Mouse (Mus musculus): ENCODE results near the gene Nr2c1. TPM values are rescaled to one million over a fixed set of nuclear protein-coding genes. Genes with fewer than 3 reads are reported as not detected.

Nr2c1 gene
- 12.0 and 12.1 TPM in 2 replicates for polyA plus RNA-seq (2014; fragmentation: Nextera tagmentation; extraction: Ambion mirVana)

DNA sequence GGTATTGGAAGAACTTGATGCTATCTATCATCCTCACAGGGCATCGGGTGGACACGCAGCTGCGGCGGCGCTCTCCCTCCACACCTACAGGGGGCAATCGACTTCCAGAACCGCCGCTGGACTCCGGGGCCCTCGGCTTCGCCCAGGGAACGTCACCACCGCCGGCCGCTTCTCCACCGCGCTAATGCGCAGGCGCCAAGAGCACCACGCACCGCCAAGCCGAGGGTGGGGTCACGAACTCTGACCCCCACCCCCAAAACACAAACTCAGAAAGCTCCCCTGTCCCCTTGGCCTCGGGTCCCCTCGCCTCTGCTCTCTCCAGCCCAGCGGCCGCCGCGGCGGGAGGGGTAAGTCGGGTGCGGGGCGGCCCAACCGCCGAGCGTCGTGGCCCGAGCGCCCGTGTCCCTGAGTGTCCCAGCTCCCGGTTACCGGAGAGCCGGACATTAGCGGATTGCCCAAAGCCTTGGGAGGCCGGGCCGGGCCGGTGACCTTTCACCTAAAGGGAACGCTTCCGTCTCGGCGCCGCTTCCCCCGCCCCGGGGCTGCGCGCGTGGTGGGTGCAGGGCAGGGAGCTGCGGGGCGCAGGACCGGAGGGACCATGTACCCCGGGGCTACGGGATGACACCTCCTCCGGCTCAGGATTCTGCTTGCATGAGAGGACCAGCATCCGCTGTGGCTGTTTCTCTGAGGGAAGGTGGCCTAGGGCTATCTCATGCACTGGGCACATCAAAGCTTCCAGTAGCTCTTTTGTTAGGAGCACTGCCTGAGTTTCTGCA, at the start of gene Nr2c1:
TSS of gene Nr2c1 (plus strand) at position 268 of the 776 bp plus-strand sequence.
- ATAC-seq (ENCODE audit: insufficient read depth, low FRiP score, low TSS enrichment), result peak; percentile 91

DNA sequence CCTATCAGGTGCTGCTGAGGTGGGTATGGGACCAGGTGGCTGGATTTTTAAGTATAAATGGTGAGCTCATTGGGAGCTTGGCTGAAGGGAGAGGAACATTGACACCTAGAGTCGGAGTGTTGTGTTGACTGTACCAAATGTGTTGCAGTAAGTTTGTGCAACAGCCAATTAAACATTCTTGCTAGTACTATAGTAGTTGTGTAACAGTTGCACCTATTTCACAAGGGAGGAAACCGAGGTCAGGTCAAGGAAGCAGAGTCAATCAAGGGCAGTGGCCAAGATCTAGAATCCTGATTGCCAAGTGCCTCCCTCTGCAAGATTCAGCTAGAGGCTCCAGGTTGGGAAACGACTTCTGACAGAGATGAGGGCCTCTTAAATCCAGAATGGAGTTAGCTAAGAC, 49.7 kb upstream of the Nr2c1 start:
- ATAC-seq (ENCODE audit: insufficient read depth, low FRiP score, low TSS enrichment) (no peak), DNase-seq (ENCODE audit: low spot score) (no peak)
- Histone ChIP-seq H3K27me3 (ENCODE audit: control insufficient read depth, insufficient read depth, low read length) (no peaks in the 10 kb centered on the region), H3K9me3 (ENCODE audit: control insufficient read depth, low read length) (no peaks in the 10 kb centered on the region), H3K27ac (ENCODE audit: low read depth, low read length) (no peak overlapping the region), H3K4me1 (ENCODE audit: control insufficient read depth, insufficient read depth, low read length) (no peaks in the 10 kb centered on the region), H3K4me2 (ENCODE audit: low read depth) (no peak overlapping the region), H3K9ac (ENCODE audit: low read length) (no peak overlapping the region), H3K36me3 (ENCODE audit: control insufficient read depth, insufficient read depth, low read length) (no peaks in the 10 kb centered on the region), H3K4me3 (ENCODE audit: low read depth, low read length) (no peak overlapping the region)
- WGBS, result 91% methylated on average over 3 of the region's 3 CpGs

More for the DNA sequence above, at the start of gene Nr2c1:
- no peaks in the 10 kb centered on the region for H3K27me3 ChIP-seq (ENCODE audit: control insufficient read depth, insufficient read depth, low read length)
- WGBS, result 0% methylated on average over 61 of the region's 64 CpGs
- peak within 1 kb of the TSS; percentile 69 for H3K4me2 ChIP-seq (ENCODE audit: low read depth)
- peak; percentile 90 for DNase-seq (ENCODE audit: low spot score)
- H3K4me3 ChIP-seq (ENCODE audit: low read depth, low read length), result peak within 1 kb of the TSS; percentile 89
- no peaks in the 10 kb centered on the region for H3K36me3 ChIP-seq (ENCODE audit: control insufficient read depth, insufficient read depth, low read length)
- H3K4me1 ChIP-seq (ENCODE audit: control insufficient read depth, insufficient read depth, low read length), result no peaks in the 10 kb centered on the region; the same call in 1 of the 2 replicates
- peak within 1 kb of the TSS; percentile 97 for H3K9ac ChIP-seq (ENCODE audit: low read length)
- H3K27ac ChIP-seq (ENCODE audit: low read depth, low read length), result peak within 1 kb of the TSS; percentile 83
- H3K9me3 ChIP-seq (ENCODE audit: control insufficient read depth, low read length), result no peaks in the 10 kb centered on the region

DNA sequence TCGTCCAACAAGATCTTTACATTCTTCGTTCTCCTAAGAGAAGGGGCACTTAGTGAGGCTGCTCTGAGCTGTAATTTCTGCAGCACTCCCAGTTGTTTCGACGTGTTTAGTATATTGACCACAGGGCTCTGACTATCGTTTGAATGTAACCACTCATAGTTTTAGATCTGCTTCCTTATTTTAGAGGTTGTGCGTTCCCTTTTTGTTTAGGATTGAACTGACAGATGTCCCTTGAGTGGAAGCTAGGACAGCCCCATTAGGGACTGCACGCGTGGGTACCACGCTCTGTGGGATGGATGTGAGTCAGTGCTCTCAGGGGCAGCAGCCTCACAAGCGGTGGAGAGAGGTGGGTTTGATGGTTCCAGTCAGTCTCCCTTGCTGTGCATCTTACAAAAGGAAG, 42.3 kb upstream of the Nr2c1 start:
- H3K36me3 ChIP-seq (ENCODE audit: control insufficient read depth, insufficient read depth, low read length), result no peaks in the 10 kb centered on the region
- no peak overlapping the region for H3K4me2 ChIP-seq (ENCODE audit: low read depth)
- no peak overlapping the region for H3K4me3 ChIP-seq (ENCODE audit: low read depth, low read length)
- H3K27ac ChIP-seq (ENCODE audit: low read depth, low read length), result no peak overlapping the region
- H3K9me3 ChIP-seq (ENCODE audit: control insufficient read depth, low read length), result no peaks in the 10 kb centered on the region
- no peaks in the 10 kb centered on the region for H3K4me1 ChIP-seq (ENCODE audit: control insufficient read depth, insufficient read depth, low read length)
- DNase-seq (ENCODE audit: low spot score) (no peak), ATAC-seq (ENCODE audit: insufficient read depth, low FRiP score, low TSS enrichment) (no peak)
- no peaks in the 10 kb centered on the region for H3K27me3 ChIP-seq (ENCODE audit: control insufficient read depth, insufficient read depth, low read length)
- H3K9ac ChIP-seq (ENCODE audit: low read length), result no peak overlapping the region
- WGBS, result 93% methylated on average over 10 of the region's 10 CpGs

DNA sequence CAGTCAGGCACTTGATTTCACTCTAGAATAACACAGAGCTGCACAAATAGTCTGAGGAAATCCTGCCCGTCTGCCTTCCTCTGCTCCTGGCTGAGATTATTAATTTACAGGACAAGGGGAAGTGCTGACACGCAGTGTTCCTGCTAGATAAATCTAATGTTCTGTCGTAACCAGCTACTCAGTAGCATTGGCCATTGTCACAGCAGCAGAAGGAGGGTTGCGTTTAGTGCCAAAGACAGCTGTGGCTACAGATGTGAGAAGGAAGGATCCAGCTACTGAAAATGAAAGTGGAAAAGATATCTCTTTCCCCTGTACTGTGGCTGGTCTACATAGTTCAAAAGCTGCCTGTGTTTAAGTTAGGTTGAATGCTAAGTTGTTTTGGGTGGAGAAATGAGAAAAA, 40.7 kb upstream of the Nr2c1 start:
- Histone ChIP-seq H3K4me2 (ENCODE audit: low read depth) (no peak overlapping the region), H3K9ac (ENCODE audit: low read length) (no peak overlapping the region), H3K36me3 (ENCODE audit: control insufficient read depth, insufficient read depth, low read length) (no peaks in the 10 kb centered on the region), H3K4me1 (ENCODE audit: control insufficient read depth, insufficient read depth, low read length) (no peaks in the 10 kb centered on the region), H3K9me3 (ENCODE audit: control insufficient read depth, low read length) (no peaks in the 10 kb centered on the region), H3K27me3 (ENCODE audit: control insufficient read depth, insufficient read depth, low read length) (no peaks in the 10 kb centered on the region), H3K4me3 (ENCODE audit: low read depth, low read length) (no peak overlapping the region), H3K27ac (ENCODE audit: low read depth, low read length) (no peak overlapping the region)
- no peak for ATAC-seq (ENCODE audit: insufficient read depth, low FRiP score, low TSS enrichment)
- 84% methylated on average over 4 of the region's 4 CpGs for WGBS
- no peak for DNase-seq (ENCODE audit: low spot score)

DNA sequence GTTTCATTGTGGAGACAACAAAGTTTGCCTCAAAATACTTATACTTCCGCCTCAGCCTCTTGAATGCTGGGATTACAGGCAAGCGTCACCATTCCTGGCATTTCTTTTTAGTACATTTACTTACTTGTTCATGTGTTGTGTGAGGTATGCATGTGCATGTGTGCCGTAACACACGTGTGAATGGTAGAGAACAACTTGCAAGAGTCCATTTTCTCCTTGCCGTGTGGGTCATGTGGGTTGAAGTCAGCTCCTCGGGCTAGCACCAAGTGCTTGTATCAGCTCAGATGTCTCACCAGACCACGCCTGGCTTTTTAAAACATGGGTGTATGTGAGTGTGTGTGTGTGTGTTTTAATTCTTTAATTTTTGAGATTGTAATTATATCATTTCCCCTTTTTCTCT, 40.2 kb upstream of the Nr2c1 start:
- Histone ChIP-seq H3K36me3 (ENCODE audit: control insufficient read depth, insufficient read depth, low read length) (no peaks in the 10 kb centered on the region), H3K9ac (ENCODE audit: low read length) (no peak overlapping the region), H3K27ac (ENCODE audit: low read depth, low read length) (no peak overlapping the region), H3K9me3 (ENCODE audit: control insufficient read depth, low read length) (no peaks in the 10 kb centered on the region), H3K4me1 (ENCODE audit: control insufficient read depth, insufficient read depth, low read length) (no peaks in the 10 kb centered on the region), H3K4me3 (ENCODE audit: low read depth, low read length) (no peak overlapping the region), H3K27me3 (ENCODE audit: control insufficient read depth, insufficient read depth, low read length) (no peaks in the 10 kb centered on the region), H3K4me2 (ENCODE audit: low read depth) (no peak overlapping the region)
- DNase-seq (ENCODE audit: low spot score) (no peak), ATAC-seq (ENCODE audit: insufficient read depth, low FRiP score, low TSS enrichment) (no peak)
- WGBS, result 94% methylated on average over 7 of the region's 7 CpGs

DNA sequence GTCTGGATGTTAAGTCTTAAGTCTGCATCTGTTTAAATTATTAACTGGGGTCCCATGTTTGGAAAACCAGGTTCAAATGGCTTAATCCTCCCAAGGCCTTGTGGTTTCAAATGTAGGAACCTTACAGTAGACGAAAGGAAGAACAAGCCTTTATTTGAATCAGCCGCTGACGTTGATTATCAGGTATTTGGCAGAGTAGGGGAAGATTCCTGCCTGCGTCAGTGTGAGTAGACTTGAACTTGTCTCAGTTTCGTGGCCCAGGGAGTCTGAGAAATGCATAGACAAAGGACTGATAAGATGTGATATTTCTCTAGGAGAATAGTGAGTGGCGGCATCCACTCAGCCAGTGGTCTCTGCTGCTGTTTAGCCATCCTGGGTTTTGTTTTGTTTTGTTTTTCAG, 39.0 kb upstream of the Nr2c1 start:
- Histone ChIP-seq H3K4me3 (ENCODE audit: low read depth, low read length) (no peak overlapping the region), H3K27me3 (ENCODE audit: control insufficient read depth, insufficient read depth, low read length) (no peaks in the 10 kb centered on the region), H3K9me3 (ENCODE audit: control insufficient read depth, low read length) (no peaks in the 10 kb centered on the region), H3K27ac (ENCODE audit: low read depth, low read length) (no peak overlapping the region), H3K4me1 (ENCODE audit: control insufficient read depth, insufficient read depth, low read length) (no peaks in the 10 kb centered on the region), H3K4me2 (ENCODE audit: low read depth) (no peak overlapping the region), H3K36me3 (ENCODE audit: control insufficient read depth, insufficient read depth, low read length) (no peaks in the 10 kb centered on the region), H3K9ac (ENCODE audit: low read length) (no peak overlapping the region)
- DNase-seq (ENCODE audit: low spot score) (no peak), ATAC-seq (ENCODE audit: insufficient read depth, low FRiP score, low TSS enrichment) (no peak)
- WGBS, result 92% methylated on average over 6 of the region's 6 CpGs

DNA sequence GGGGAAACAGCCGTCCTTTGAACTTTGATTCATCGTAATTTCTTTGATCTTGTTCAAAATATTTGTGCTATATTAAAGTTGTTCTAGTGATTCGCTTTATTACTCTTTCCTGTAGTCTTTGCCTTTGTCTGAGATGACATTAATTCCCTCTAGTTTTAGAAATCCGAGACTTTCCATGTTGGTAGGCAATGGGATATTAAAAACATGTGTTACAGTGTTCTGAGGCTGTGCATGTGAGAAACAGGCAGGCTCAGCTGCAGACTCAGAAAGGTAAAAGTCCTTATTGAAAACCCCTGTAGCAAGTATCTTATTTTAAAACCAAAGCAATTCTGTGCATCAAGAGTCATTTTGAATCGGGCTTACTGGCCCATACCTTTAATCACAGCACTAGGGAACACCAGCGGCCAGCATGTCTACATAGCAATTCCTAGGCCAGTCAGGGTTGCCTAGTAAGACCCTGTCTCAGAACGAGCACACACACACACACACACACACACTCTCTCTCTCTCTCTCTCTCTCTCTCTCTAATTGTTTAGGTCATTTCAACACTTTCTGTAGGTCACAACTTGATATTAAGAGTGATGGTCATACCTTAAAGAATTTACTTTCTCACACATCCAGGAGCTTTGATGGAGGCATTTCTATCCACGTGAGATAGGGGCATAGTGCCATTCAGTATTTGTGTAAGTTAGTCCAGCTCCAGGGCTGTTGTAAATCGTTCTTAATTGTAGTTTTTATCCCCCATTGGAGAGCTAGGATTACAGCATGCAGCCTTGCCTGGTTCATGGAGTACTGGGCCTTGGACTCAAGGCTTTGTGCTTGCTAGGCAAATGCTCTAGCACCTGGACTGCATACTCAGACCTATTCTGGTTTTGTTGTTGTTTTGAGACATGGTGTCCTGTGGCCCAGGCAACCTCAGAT, 36.7 kb upstream of the Nr2c1 start:
- Histone ChIP-seq H3K9me3 (ENCODE audit: control insufficient read depth, low read length) (no peaks in the 10 kb centered on the region), H3K36me3 (ENCODE audit: control insufficient read depth, insufficient read depth, low read length) (no peaks in the 10 kb centered on the region), H3K27me3 (ENCODE audit: control insufficient read depth, insufficient read depth, low read length) (no peaks in the 10 kb centered on the region), H3K27ac (ENCODE audit: low read depth, low read length) (no peak overlapping the region), H3K4me3 (ENCODE audit: low read depth, low read length) (no peak overlapping the region), H3K4me1 (ENCODE audit: control insufficient read depth, insufficient read depth, low read length) (no peaks in the 10 kb centered on the region), H3K4me2 (ENCODE audit: low read depth) (no peak overlapping the region), H3K9ac (ENCODE audit: low read length) (no peak overlapping the region)
- ATAC-seq (ENCODE audit: insufficient read depth, low FRiP score, low TSS enrichment), result no peak
- no peak for DNase-seq (ENCODE audit: low spot score)
- WGBS, result 84% methylated on average over 9 of the region's 9 CpGs

DNA sequence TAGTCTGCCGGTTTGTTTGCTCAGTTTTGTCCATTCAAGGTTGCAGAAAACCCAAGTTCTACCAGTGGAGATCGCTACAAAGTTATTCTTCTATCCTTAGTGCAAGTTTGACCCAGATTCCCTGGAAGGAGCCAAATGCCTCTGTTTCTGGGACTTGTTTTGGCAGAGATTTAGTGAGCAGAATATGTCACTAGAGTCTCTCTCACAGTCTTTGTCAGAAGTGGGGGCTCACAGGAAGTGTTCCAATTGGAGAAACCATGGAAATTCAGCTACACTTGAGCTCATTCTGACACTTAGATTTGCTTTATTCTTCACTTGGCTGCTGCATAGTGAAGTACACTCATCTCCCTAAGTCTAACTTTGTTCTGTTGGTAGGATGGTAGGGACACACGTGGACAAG, 35.6 kb upstream of the Nr2c1 start:
- Histone ChIP-seq H3K4me3 (ENCODE audit: low read depth, low read length) (no peak overlapping the region), H3K27ac (ENCODE audit: low read depth, low read length) (no peak overlapping the region), H3K4me1 (ENCODE audit: control insufficient read depth, insufficient read depth, low read length) (no peaks in the 10 kb centered on the region), H3K27me3 (ENCODE audit: control insufficient read depth, insufficient read depth, low read length) (no peaks in the 10 kb centered on the region), H3K9me3 (ENCODE audit: control insufficient read depth, low read length) (no peaks in the 10 kb centered on the region), H3K4me2 (ENCODE audit: low read depth) (no peak overlapping the region), H3K36me3 (ENCODE audit: control insufficient read depth, insufficient read depth, low read length) (no peaks in the 10 kb centered on the region), H3K9ac (ENCODE audit: low read length) (no peak overlapping the region)
- DNase-seq (ENCODE audit: low spot score) (no peak), ATAC-seq (ENCODE audit: insufficient read depth, low FRiP score, low TSS enrichment) (no peak)
- WGBS, result 87% methylated on average over 3 of the region's 3 CpGs
